Mouse (Mus musculus): ENCODE measurements at regions not wholly inside any gene's neighbourhood (a gene's known extent, or its start where the extent isn't known, plus 50 kb on each side); places are given as distances from the start of the nearest gene placed in this dataset.

DNA sequence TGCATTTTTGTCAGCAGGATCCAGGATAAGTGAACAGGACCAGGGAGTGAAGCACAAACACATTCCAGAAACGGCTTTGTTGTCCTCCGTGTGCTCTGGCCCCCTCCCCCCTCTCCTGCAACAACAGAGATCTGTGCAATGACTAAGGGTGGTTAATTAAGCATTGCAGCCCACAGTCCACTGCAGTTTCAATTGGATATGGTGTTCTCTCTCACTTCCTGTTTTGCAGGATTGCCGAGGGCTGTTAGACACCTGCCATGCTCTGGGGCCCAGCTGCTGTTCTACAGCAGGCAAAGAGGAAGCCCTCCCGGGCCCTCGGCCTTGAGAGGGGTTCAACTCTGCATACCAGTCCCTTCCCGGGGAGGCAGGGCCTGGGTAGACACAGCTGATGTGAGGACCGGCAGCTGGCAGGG lies 293.5 kb downstream of the Maf start:
- Histone ChIP-seq H3K27ac (ENCODE audit: control insufficient read depth, insufficient read depth, low read depth, low read length, poor library complexity) (no peak overlapping the region), H3K4me3 (replicated peaks; ENCODE audit: control insufficient read depth, low read depth, low read length) (no peak overlapping the region), H3K4me1 (ENCODE audit: control insufficient read depth, insufficient read depth, low read length) (peaks cover 3% of the 10 kb centered on the region)
- WGBS: under 1% methylated on average over 7 of the region's 7 CpGs
- no peak for TF ChIP-seq POLR2A (IDR thresholded peaks at IDR 0.05; ENCODE audit: borderline replicate concordance, control insufficient read depth, low read depth, low read length)
- no peak for TF ChIP-seq CTCF (IDR thresholded peaks at IDR 0.05; ENCODE audit: control insufficient read depth, insufficient read depth, low read length)

DNA sequence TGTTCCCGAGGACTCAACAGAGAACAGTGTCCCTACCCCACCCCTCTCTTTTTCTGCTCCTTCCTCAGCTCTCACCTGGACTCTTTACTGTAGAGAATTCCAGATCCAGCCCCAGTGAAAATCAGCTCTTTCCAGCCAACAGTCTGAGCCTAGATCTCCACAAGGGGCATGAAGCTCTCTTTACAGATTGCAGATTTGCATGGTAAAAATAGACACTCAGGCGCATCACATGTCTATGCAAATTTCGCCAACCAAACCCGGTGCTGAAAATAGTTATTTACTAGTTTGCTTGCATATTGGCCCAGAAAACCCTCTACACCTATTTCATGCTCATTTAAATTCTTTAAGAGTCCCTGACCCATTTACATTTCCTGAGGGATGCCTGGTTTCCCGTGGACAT lies 295.8 kb downstream of the Maf start:
- no peak overlapping the region for H3K4me3 ChIP-seq (replicated peaks; ENCODE audit: control insufficient read depth, low read depth, low read length)
- H3K4me1 ChIP-seq (ENCODE audit: control insufficient read depth, insufficient read depth, low read length): peaks cover 3% of the 10 kb centered on the region
- 65% methylated on average over 5 of the region's 5 CpGs for WGBS
- H3K27ac ChIP-seq (ENCODE audit: control insufficient read depth, insufficient read depth, low read depth, low read length, poor library complexity): no peak overlapping the region
- TF ChIP-seq POLR2A (IDR thresholded peaks at IDR 0.05; ENCODE audit: borderline replicate concordance, control insufficient read depth, low read depth, low read length): no peak
- TF ChIP-seq CTCF (IDR thresholded peaks at IDR 0.05; ENCODE audit: control insufficient read depth, insufficient read depth, low read length): no peak

DNA sequence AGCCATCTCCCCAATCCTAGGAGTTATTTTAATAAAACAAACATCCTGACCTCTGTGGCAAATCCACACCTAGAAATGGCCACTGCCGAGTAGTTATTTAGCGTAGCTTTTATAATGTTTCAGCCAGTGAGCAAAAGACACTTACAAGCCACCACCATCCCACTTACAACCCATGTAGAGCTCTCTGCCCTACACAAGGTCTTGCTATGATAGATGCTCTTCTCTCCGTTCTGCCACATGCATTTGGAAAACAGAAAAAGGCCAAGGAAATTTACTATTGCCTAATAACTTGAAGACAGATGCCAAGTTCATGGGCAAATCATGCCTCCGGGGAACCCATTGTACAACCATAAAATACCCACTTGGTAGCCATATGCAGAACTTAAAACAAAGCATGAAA lies 296.5 kb downstream of the Maf start:
- H3K4me3 ChIP-seq (replicated peaks; ENCODE audit: control insufficient read depth, low read depth, low read length): no peak overlapping the region
- WGBS: 85% methylated on average over 4 of the region's 4 CpGs
- TF ChIP-seq CTCF (IDR thresholded peaks at IDR 0.05; ENCODE audit: control insufficient read depth, insufficient read depth, low read length): no peak
- no peak for TF ChIP-seq POLR2A (IDR thresholded peaks at IDR 0.05; ENCODE audit: borderline replicate concordance, control insufficient read depth, low read depth, low read length)
- peaks cover 3% of the 10 kb centered on the region for H3K4me1 ChIP-seq (ENCODE audit: control insufficient read depth, insufficient read depth, low read length)
- H3K27ac ChIP-seq (ENCODE audit: control insufficient read depth, insufficient read depth, low read depth, low read length, poor library complexity): no peak overlapping the region

DNA sequence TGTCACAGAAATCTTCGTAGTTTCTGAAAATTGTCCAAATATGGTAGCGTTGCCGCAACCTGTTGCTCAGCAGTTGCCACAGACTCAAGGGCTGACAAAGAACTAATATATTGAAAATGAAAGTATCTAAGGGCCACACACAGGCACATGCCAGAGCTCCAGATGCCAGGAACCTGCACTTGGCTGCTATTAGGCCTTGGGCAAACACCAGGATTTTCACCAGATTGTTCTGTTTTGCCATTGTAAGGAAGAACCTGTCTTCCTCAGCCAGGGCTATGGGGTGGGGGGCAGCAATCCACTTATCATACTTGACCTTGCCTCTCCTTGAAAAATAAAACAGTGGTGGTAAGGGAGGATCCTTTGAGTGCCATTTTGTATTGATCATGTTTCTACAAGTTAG lies 297.4 kb downstream of the Maf start:
- Histone ChIP-seq H3K27ac (ENCODE audit: control insufficient read depth, insufficient read depth, low read depth, low read length, poor library complexity) (no peak overlapping the region), H3K4me3 (replicated peaks; ENCODE audit: control insufficient read depth, low read depth, low read length) (no peak overlapping the region), H3K4me1 (ENCODE audit: control insufficient read depth, insufficient read depth, low read length) (peaks cover 3% of the 10 kb centered on the region)
- TF ChIP-seq CTCF (IDR thresholded peaks at IDR 0.05; ENCODE audit: control insufficient read depth, insufficient read depth, low read length) (no peak), POLR2A (IDR thresholded peaks at IDR 0.05; ENCODE audit: borderline replicate concordance, control insufficient read depth, low read depth, low read length) (no peak)
- 75% methylated on average over 3 of the region's 3 CpGs for WGBS

DNA sequence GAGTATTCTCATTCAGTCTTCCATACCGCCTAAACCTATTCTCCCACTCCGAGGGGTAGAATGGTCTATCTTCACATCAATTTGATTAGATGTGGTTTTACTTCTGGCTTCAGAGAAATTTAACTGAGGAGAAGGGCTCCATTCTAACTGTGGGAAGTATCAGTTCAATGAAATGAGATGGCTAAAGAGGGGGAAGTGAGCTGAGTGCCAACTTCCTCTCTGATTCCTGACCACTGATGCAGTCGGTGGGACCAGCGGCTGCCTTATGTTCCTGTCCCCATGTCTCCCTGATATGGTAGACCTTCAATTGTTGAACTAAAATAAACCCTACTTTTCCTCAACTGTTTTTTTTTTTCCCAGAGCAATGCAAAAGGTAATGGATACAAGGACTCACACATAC lies 300.1 kb downstream of the Maf start:
- 48% methylated on average over 4 of the region's 4 CpGs for WGBS

DNA sequence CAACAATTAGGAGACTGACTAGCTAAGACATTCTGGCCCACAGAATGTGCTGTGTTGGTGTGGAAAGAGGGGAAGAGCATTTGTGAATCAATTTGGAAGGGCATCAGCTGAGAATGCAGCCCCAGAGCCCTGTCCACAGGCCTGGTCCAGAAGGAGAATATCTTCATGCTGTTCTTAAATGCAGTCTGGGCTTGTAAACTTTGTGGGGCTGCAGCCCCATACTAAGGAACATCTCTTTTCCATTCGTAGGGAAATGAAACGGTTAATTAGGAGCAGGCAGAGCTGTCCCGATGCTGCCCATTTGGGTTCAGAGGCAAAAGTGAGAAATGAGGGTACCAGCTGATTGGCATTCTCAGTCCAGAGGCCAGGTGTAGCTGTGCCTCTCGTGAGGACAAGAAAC lies 304.0 kb downstream of the Maf start:
- no peaks in the 10 kb centered on the region; the same call in 1 of the 2 replicates for H3K4me1 ChIP-seq (ENCODE audit: control insufficient read depth, insufficient read depth, low read length)
- 78% methylated on average over 4 of the region's 4 CpGs for WGBS
- TF ChIP-seq CTCF (IDR thresholded peaks at IDR 0.05; ENCODE audit: control insufficient read depth, insufficient read depth, low read length): no peak
- no peak for TF ChIP-seq POLR2A (IDR thresholded peaks at IDR 0.05; ENCODE audit: borderline replicate concordance, control insufficient read depth, low read depth, low read length)
- no peak overlapping the region for H3K27ac ChIP-seq (ENCODE audit: control insufficient read depth, insufficient read depth, low read depth, low read length, poor library complexity)
- no peak overlapping the region for H3K4me3 ChIP-seq (replicated peaks; ENCODE audit: control insufficient read depth, low read depth, low read length)

More for the DNA sequence above, 300.1 kb downstream of the Maf start:
- no peaks in the 10 kb centered on the region; the same call in 1 of the 2 replicates for H3K4me1 ChIP-seq (ENCODE audit: control insufficient read depth, insufficient read depth, low read length)
- H3K4me3 ChIP-seq (replicated peaks; ENCODE audit: control insufficient read depth, low read depth, low read length): no peak overlapping the region
- TF ChIP-seq CTCF (IDR thresholded peaks at IDR 0.05; ENCODE audit: control insufficient read depth, insufficient read depth, low read length) (no peak), POLR2A (IDR thresholded peaks at IDR 0.05; ENCODE audit: borderline replicate concordance, control insufficient read depth, low read depth, low read length) (no peak)
- no peak overlapping the region for H3K27ac ChIP-seq (ENCODE audit: control insufficient read depth, insufficient read depth, low read depth, low read length, poor library complexity)

DNA sequence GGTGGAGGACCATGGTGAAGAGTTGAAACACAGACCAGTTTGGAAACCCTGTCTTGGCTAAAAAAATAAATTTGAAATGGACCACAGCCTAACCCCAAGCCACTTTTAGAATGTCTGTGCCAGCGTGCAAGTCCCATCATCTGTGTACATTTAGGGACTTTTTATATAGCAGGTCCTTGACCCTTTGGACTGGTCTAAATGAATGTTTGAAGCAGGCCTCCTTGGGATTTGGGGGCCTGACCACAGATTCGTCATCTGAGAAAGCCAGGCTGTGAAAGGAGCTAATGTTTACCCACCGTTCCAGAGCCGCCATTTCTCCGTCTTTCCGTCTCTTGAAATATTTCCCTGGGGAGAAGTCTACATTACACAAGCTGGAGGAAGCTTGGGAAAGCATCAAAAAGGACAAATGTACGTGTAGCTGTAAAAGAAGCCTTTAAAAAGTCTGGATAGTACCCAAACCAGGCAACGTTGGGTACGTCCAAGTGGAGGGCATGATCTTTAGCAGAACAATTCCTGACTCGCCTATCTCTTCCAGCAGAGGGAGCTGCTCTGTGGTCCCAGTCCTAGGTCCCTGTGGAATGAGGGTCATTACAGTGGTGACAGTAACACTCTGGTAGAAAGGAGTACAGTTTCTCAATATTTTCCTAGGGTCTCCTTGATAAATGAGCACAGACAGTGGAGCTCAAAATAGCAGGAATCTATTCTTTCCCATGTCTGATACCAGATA lies 305.0 kb downstream of the Maf start:
- Histone ChIP-seq H3K4me1 (ENCODE audit: control insufficient read depth, insufficient read depth, low read length) (no peaks in the 10 kb centered on the region; the same call in 1 of the 2 replicates), H3K27ac (ENCODE audit: control insufficient read depth, insufficient read depth, low read depth, low read length, poor library complexity) (no peak overlapping the region), H3K4me3 (replicated peaks; ENCODE audit: control insufficient read depth, low read depth, low read length) (no peak overlapping the region)
- no peak for TF ChIP-seq POLR2A (IDR thresholded peaks at IDR 0.05; ENCODE audit: borderline replicate concordance, control insufficient read depth, low read depth, low read length)
- TF ChIP-seq CTCF (IDR thresholded peaks at IDR 0.05; ENCODE audit: control insufficient read depth, insufficient read depth, low read length): peak; percentile 44; the same call in 1 of the 2 replicates
- 76% methylated on average over 10 of the region's 10 CpGs for WGBS
